Mouse (Mus musculus): ENCODE data around the gene Tom1l2.

The Tom1l2 gene

GRCm38 (mm10) chr11:60306834-60307233, 45.9 kb downstream of the Tom1l2 start:
- DNase-seq (ENCODE audit: low spot score in 2 of 2) = peak; percentile 26 to 48

- DNase-seq (ENCODE audit: low spot score in 2 of 2) = no peak
Observed at GRCm38 (mm10) chr11:60305611-60306010, 47.1 kb downstream of the Tom1l2 start.

GRCm38 (mm10) chr11:60303497-60303896, 49.2 kb downstream of the Tom1l2 start:
- DNase-seq (ENCODE audit: low spot score in 2 of 2) = no peak

- DNase-seq (ENCODE audit: low spot score in 2 of 2) = no peak
Observed at GRCm38 (mm10) chr11:60302354-60303083, 50.2 kb downstream of the Tom1l2 start.

GRCm38 (mm10) chr11:60301588-60302208, 51.0 kb downstream of the Tom1l2 start:
- no peak for DNase-seq (ENCODE audit: low spot score in 2 of 2)

- DNase-seq (ENCODE audit: low spot score in 2 of 2) = no peak
Observed at GRCm38 (mm10) chr11:60300318-60300717, 52.4 kb downstream of the Tom1l2 start.

GRCm38 (mm10) chr11:60297772-60298171, 54.9 kb downstream of the Tom1l2 start:
- no peak for DNase-seq (ENCODE audit: low spot score in 2 of 2)

- no peak for DNase-seq (ENCODE audit: low spot score in 2 of 2)
Observed at GRCm38 (mm10) chr11:60294630-60295313, 57.9 kb downstream of the Tom1l2 start.

GRCm38 (mm10) chr11:60293683-60294629, 58.7 kb downstream of the Tom1l2 start:
- no peak for DNase-seq (ENCODE audit: low spot score in 2 of 2)

- DNase-seq (ENCODE audit: low spot score in 2 of 2) = no peak
Observed at GRCm38 (mm10) chr11:60292718-60293117, 60.0 kb downstream of the Tom1l2 start.

GRCm38 (mm10) chr11:60288980-60289379, 63.7 kb downstream of the Tom1l2 start:
- DNase-seq (ENCODE audit: low spot score in 2 of 2) = no peak

GRCm38 (mm10) chr11:60286311-60286710, 66.4 kb downstream of the Tom1l2 start:
- no peak for DNase-seq (ENCODE audit: low spot score in 2 of 2)

- no peak for DNase-seq (ENCODE audit: low spot score in 2 of 2)
Observed at GRCm38 (mm10) chr11:60280429-60281414, 72.0 kb downstream of the Tom1l2 start.

- no peak for DNase-seq (ENCODE audit: low spot score in 2 of 2)
Observed at GRCm38 (mm10) chr11:60279483-60279882, 73.2 kb downstream of the Tom1l2 start.

- DNase-seq (ENCODE audit: low spot score in 2 of 2) = no peak
Observed at GRCm38 (mm10) chr11:60277771-60278170, 74.9 kb downstream of the Tom1l2 start.

GRCm38 (mm10) chr11:60277164-60277740, 75.5 kb downstream of the Tom1l2 start:
- no peak for DNase-seq (ENCODE audit: low spot score in 2 of 2)

- DNase-seq (ENCODE audit: low spot score in 2 of 2) = no peak
Observed at GRCm38 (mm10) chr11:60276408-60277093, 76.2 kb downstream of the Tom1l2 start.

GRCm38 (mm10) chr11:60273273-60273805, 79.4 kb downstream of the Tom1l2 start:
- DNase-seq (ENCODE audit: low spot score in 2 of 2) = no peak

GRCm38 (mm10) chr11:60268563-60268962, 84.1 kb downstream of the Tom1l2 start:
- DNase-seq (ENCODE audit: low spot score in 2 of 2) = no peak
